Mouse (Mus musculus): Measurements from ENCODE around the gene Arid1a. TPM values are rescaled to one million over a fixed set of nuclear protein-coding genes. Genes with fewer than 3 reads are reported as not detected.

Arid1a gene
- total and polyA plus RNA-seq, 2 experiments = 5.9 to 21.9 TPM

GRCm38 (mm10) chr4:133672845-133673647 is 83.5 kb downstream of the Arid1a start:
- no peaks in the 10 kb centered on the region for H3K79me2 ChIP-seq (ENCODE audit: control insufficient read depth, insufficient read depth, low read length)
- no peaks in the 10 kb centered on the region for H3K27me3 ChIP-seq (ENCODE audit: control insufficient read depth, insufficient read depth, low read length)
- H3K4me1 ChIP-seq (ENCODE audit: control insufficient read depth, insufficient read depth, low read length) = peaks cover 8% of the 10 kb centered on the region
- peak overlapping the region; percentile 85 for H3K9ac ChIP-seq (ENCODE audit: low read depth, low read length)
- H3K36me3 ChIP-seq (ENCODE audit: control insufficient read depth, insufficient read depth, low read length) = no peaks in the 10 kb centered on the region; the same call in 1 of the 2 replicates
- H3K4me3 ChIP-seq (ENCODE audit: insufficient read depth, low read depth, low read length) = peak overlapping the region; percentile 97
- H3K27ac ChIP-seq (replicated peaks; ENCODE audit: insufficient read depth, low read depth, low read length) = peak overlapping the region; percentile 91
- peak; percentile 57 for DNase-seq (ENCODE audit: extremely low read depth, low read depth, low spot score)
- TF ChIP-seq POLR2A (IDR thresholded peaks at IDR 0.05; ENCODE audit: extremely low read depth, insufficient read depth, low read length) (no peak), CTCF (IDR thresholded peaks at IDR 0.05; ENCODE audit: low read depth, low read length) (no peak)
- WGBS = under 1% methylated on average over 24 of the region's 24 CpGs

GRCm38 (mm10) chr4:133671881-133672844 is 84.4 kb downstream of the Arid1a start, which contains the start of gene Pigv:
Pigv (minus strand) TSS chr4:133672647.
- Histone ChIP-seq H3K27ac (replicated peaks; ENCODE audit: insufficient read depth, low read depth, low read length) (peak within 1 kb of the TSS; percentile 91), H3K4me1 (ENCODE audit: control insufficient read depth, insufficient read depth, low read length) (peaks cover 8% of the 10 kb centered on the region), H3K9ac (ENCODE audit: low read depth, low read length) (peak within 1 kb of the TSS; percentile 98), H3K27me3 (ENCODE audit: control insufficient read depth, insufficient read depth, low read length) (no peaks in the 10 kb centered on the region), H3K79me2 (ENCODE audit: control insufficient read depth, insufficient read depth, low read length) (no peaks in the 10 kb centered on the region), H3K36me3 (ENCODE audit: control insufficient read depth, insufficient read depth, low read length) (no peaks in the 10 kb centered on the region; the same call in 1 of the 2 replicates), H3K4me3 (ENCODE audit: insufficient read depth, low read depth, low read length) (peak within 1 kb of the TSS; percentile 97)
- peak; percentile 54 for DNase-seq (ENCODE audit: extremely low read depth, low read depth, low spot score)
- TF ChIP-seq POLR2A (IDR thresholded peaks at IDR 0.05; ENCODE audit: extremely low read depth, insufficient read depth, low read length) (peak; percentile 81), CTCF (IDR thresholded peaks at IDR 0.05; ENCODE audit: low read depth, low read length) (no peak)
- WGBS = under 1% methylated on average over 76 of the region's 76 CpGs

GRCm38 (mm10) chr4:133671184-133671880 is 85.2 kb downstream of the Arid1a start:
- Histone ChIP-seq H3K27ac (replicated peaks; ENCODE audit: insufficient read depth, low read depth, low read length) (peak overlapping the region; percentile 91), H3K27me3 (ENCODE audit: control insufficient read depth, insufficient read depth, low read length) (no peaks in the 10 kb centered on the region), H3K36me3 (ENCODE audit: control insufficient read depth, insufficient read depth, low read length) (no peaks in the 10 kb centered on the region; the same call in 1 of the 2 replicates), H3K4me3 (ENCODE audit: insufficient read depth, low read depth, low read length) (peak overlapping the region; percentile 97), H3K4me1 (ENCODE audit: control insufficient read depth, insufficient read depth, low read length) (peaks cover 8% of the 10 kb centered on the region), H3K9ac (ENCODE audit: low read depth, low read length) (peak overlapping the region; percentile 98), H3K79me2 (ENCODE audit: control insufficient read depth, insufficient read depth, low read length) (no peaks in the 10 kb centered on the region)
- TF ChIP-seq CTCF (IDR thresholded peaks at IDR 0.05; ENCODE audit: low read depth, low read length) (peak; percentile 88), POLR2A (IDR thresholded peaks at IDR 0.05; ENCODE audit: extremely low read depth, insufficient read depth, low read length) (no peak)
- DNase-seq (ENCODE audit: extremely low read depth, low read depth, low spot score) = peak; percentile 57
- 1% methylated on average over 13 of the region's 13 CpGs for WGBS

- no peak for DNase-seq (ENCODE audit: extremely low read depth, low read depth, low spot score)
- Histone ChIP-seq H3K36me3 (ENCODE audit: control insufficient read depth, insufficient read depth, low read length) (no peaks in the 10 kb centered on the region; the same call in 1 of the 2 replicates), H3K79me2 (ENCODE audit: control insufficient read depth, insufficient read depth, low read length) (no peaks in the 10 kb centered on the region), H3K4me3 (ENCODE audit: insufficient read depth, low read depth, low read length) (no peak overlapping the region), H3K27ac (replicated peaks; ENCODE audit: insufficient read depth, low read depth, low read length) (no peak overlapping the region), H3K4me1 (ENCODE audit: control insufficient read depth, insufficient read depth, low read length) (peaks cover 6% of the 10 kb centered on the region), H3K9ac (ENCODE audit: low read depth, low read length) (no peak overlapping the region), H3K27me3 (ENCODE audit: control insufficient read depth, insufficient read depth, low read length) (no peaks in the 10 kb centered on the region)
- WGBS = 39% methylated on average over 6 of the region's 6 CpGs
- TF ChIP-seq CTCF (IDR thresholded peaks at IDR 0.05; ENCODE audit: low read depth, low read length) = peak; percentile 22; the same call in 1 of the 2 replicates
- no peak for TF ChIP-seq POLR2A (IDR thresholded peaks at IDR 0.05; ENCODE audit: extremely low read depth, insufficient read depth, low read length)
Measured at GRCm38 (mm10) chr4:133669652-133670210, 86.8 kb downstream of the Arid1a start.

- WGBS = 90% methylated on average over 3 of the region's 3 CpGs
- Histone ChIP-seq H3K36me3 (ENCODE audit: control insufficient read depth, insufficient read depth, low read length) (no peaks in the 10 kb centered on the region; the same call in 1 of the 2 replicates), H3K27ac (replicated peaks; ENCODE audit: insufficient read depth, low read depth, low read length) (no peak overlapping the region), H3K4me3 (ENCODE audit: insufficient read depth, low read depth, low read length) (no peak overlapping the region), H3K9ac (ENCODE audit: low read depth, low read length) (no peak overlapping the region), H3K79me2 (ENCODE audit: control insufficient read depth, insufficient read depth, low read length) (no peaks in the 10 kb centered on the region), H3K4me1 (ENCODE audit: control insufficient read depth, insufficient read depth, low read length) (peaks cover 6% of the 10 kb centered on the region), H3K27me3 (ENCODE audit: control insufficient read depth, insufficient read depth, low read length) (no peaks in the 10 kb centered on the region)
- DNase-seq (ENCODE audit: extremely low read depth, low read depth, low spot score) = no peak
- no peak for TF ChIP-seq POLR2A (IDR thresholded peaks at IDR 0.05; ENCODE audit: extremely low read depth, insufficient read depth, low read length)
- TF ChIP-seq CTCF (IDR thresholded peaks at IDR 0.05; ENCODE audit: low read depth, low read length) = no peak
Measured at GRCm38 (mm10) chr4:133668537-133668936, 88.0 kb downstream of the Arid1a start.
